Mouse (Mus musculus) limb, embryonic 14.5 days (tissue): Measurements from ENCODE around the gene Abca2. TPM values are rescaled to one million over a fixed set of nuclear protein-coding genes. Genes with fewer than 3 reads are reported as not detected.

ENCODE experiments used
- ATAC-seq: fragments of 200-750 bp; cut with Nextera tagmentation; 2 replicates; pipeline ENCODE4 v1.8.0; 2017; ENCODE audit warnings: low read depth, moderate number of reproducible peaks, moderate TSS enrichment; ENCODE audit not compliant: low FRiP score
- DNase-seq: peaks from one replicate; pipeline ENCODE4 v3.0.0-alpha.2; 2015; ENCODE audit warnings: low spot score
- H3K27ac ChIP-seq: fragments of 300-500 bp; sonication (generic); replicated peaks from 2 replicates; pipeline ENCODE4 v1.5.1; 2014; ENCODE audit warnings: low read depth, mild to moderate bottlenecking, low read length, moderate library complexity, mixed read lengths
- H3K27me3 ChIP-seq: fragments of 300-500 bp; sonication (generic); 2 replicates; pipeline ENCODE4 v1.6.1; 2014; ENCODE audit warnings: low read length, mixed read lengths; ENCODE audit not compliant: control insufficient read depth, insufficient read depth
- H3K36me3 ChIP-seq: fragments of 300-500 bp; sonication (generic); 2 replicates; pipeline ENCODE4 v1.6.1; 2014; ENCODE audit warnings: mild to moderate bottlenecking, low read length, moderate library complexity, mixed read lengths; ENCODE audit not compliant: control insufficient read depth, insufficient read depth
- H3K4me1 ChIP-seq: fragments of 300-500 bp; sonication (generic); 2 replicates; pipeline ENCODE4 v1.6.1; 2014; ENCODE audit warnings: antibody characterized with exemption, low read length, mixed read lengths; ENCODE audit not compliant: control insufficient read depth, insufficient read depth
- H3K4me2 ChIP-seq: fragments of 300-500 bp; sonication (generic); replicated peaks from 2 replicates; pipeline ENCODE4 v1.6.1; 2014; ENCODE audit warnings: low read depth, mild to moderate bottlenecking, low read length, moderate library complexity; ENCODE audit not compliant: severe bottlenecking
- H3K4me3 ChIP-seq: fragments of 300-500 bp; sonication (generic); replicated peaks from 2 replicates; pipeline ENCODE4 v1.5.1; 2014; ENCODE audit warnings: low read length
- H3K9ac ChIP-seq: fragments of 300-500 bp; sonication (generic); 2 replicates; pipeline ENCODE4 v1.6.1; 2014; ENCODE audit warnings: mild to moderate bottlenecking, low read depth, low read length, moderate library complexity; ENCODE audit not compliant: severe bottlenecking
- H3K9me3 ChIP-seq: fragments of 300-500 bp; sonication (generic); 2 replicates; pipeline ENCODE4 v1.6.1; 2016; ENCODE audit warnings: low read length; ENCODE audit not compliant: control insufficient read depth
- POLR2A ChIP-seq: fragments of 200-500 bp; IDR thresholded peaks from 2 replicates; pipeline ENCODE4 v1.8.0; 2012; ENCODE audit warnings: inconsistent platforms, mild to moderate bottlenecking, moderate library complexity, borderline replicate concordance; ENCODE audit not compliant: insufficient read depth, insufficient read length; ENCODE audit errors: extremely low read depth
- WGBS: fragments of 180-500 bp; shearing (Covaris S2); extraction: QIAGEN DNeasy Blood & Tissue Kit; methylation state at CpG from one replicate; pipeline ENCODE4 v1.1.7; 2014; 5-methylcytosine and 5-hydroxymethylcytosine counted together
- polyA plus RNA-seq, 2 experiments: library from polyadenylated mRNA; depleted of rRNA in 1 of 2; stranded (reverse) in 1 of 2; unstranded in 1 of 2; fragments of >200 nt; fragmentation: Nextera tagmentation in 1 of 2; extraction: Ambion mirVana in 1 of 2; gene quantifications; 2 replicates each; pipeline versions ENCODE4 v1.2.1 to v1.2.3; 2012 to 2014

Abca2 gene
- polyA plus RNA-seq, 2 experiments: 5.9 to 15.3 TPM

- H3K9me3 ChIP-seq: no peaks in the 10 kb centered on the region
- DNase-seq (no peak), ATAC-seq (no peak)
- H3K27ac ChIP-seq: no peak within 1 kb of the TSS
- H3K9ac ChIP-seq: no peak within 1 kb of the TSS
- peak within 1 kb of the TSS; percentile 31 for H3K4me3 ChIP-seq
- H3K4me1 ChIP-seq: 0 out of 2 replicates have a peak, but pooled peaks cover 7% of the 10 kb centered on the region
- no peak for TF ChIP-seq POLR2A
- 1% methylated on average over 57 of the region's 57 CpGs for WGBS
- peak within 1 kb of the TSS; percentile 46 for H3K4me2 ChIP-seq
- H3K27me3 ChIP-seq: peaks cover 55% of the 10 kb centered on the region
- no peaks in the 10 kb centered on the region for H3K36me3 ChIP-seq
These were observed 32.5 kb upstream of the Abca2 start, which contains the start of gene Entpd2 for GRCm38 (mm10) chr2:25395721-25396596. Gene Entpd2 (plus strand): TSS chr2:25395874.

GRCm38 (mm10) chr2:25396597-25396983, 31.9 kb upstream of the Abca2 start:
- Histone ChIP-seq H3K4me3 (no peak overlapping the region), H3K4me1 (0 out of 2 replicates have a peak, but pooled peaks cover 7% of the 10 kb centered on the region), H3K9me3 (no peaks in the 10 kb centered on the region), H3K9ac (no peak overlapping the region), H3K27me3 (peaks cover 61% of the 10 kb centered on the region), H3K4me2 (peak overlapping the region; percentile 46; the same call in 1 of the 2 replicates), H3K36me3 (no peaks in the 10 kb centered on the region), H3K27ac (no peak overlapping the region)
- WGBS: 35% methylated on average over 3 of the region's 3 CpGs
- ATAC-seq (no peak), DNase-seq (no peak)
- TF ChIP-seq POLR2A: no peak

GRCm38 (mm10) chr2:25397010-25397409, 31.5 kb upstream of the Abca2 start:
- H3K27me3 ChIP-seq: peaks cover 63% of the 10 kb centered on the region
- 33% methylated on average over 1 of the region's 1 CpGs for WGBS

GRCm38 (mm10) chr2:25398065-25398464, 30.4 kb upstream of the Abca2 start:
- H3K9ac ChIP-seq: no peak overlapping the region
- no peak overlapping the region for H3K4me3 ChIP-seq
- peaks cover 74% of the 10 kb centered on the region for H3K27me3 ChIP-seq
- ATAC-seq (no peak), DNase-seq (no peak)
- WGBS: 89% methylated on average over 7 of the region's 7 CpGs
- TF ChIP-seq POLR2A: no peak
- 0 out of 2 replicates have a peak, but pooled peaks cover 7% of the 10 kb centered on the region for H3K4me1 ChIP-seq
- no peak overlapping the region for H3K4me2 ChIP-seq
- H3K36me3 ChIP-seq: no peaks in the 10 kb centered on the region
- H3K9me3 ChIP-seq: no peaks in the 10 kb centered on the region
- H3K27ac ChIP-seq: no peak overlapping the region

More at GRCm38 (mm10) chr2:25397010-25397409, 31.5 kb upstream of the Abca2 start:
- Histone ChIP-seq H3K9ac (no peak overlapping the region), H3K4me1 (0 out of 2 replicates have a peak, but pooled peaks cover 7% of the 10 kb centered on the region), H3K36me3 (no peaks in the 10 kb centered on the region), H3K9me3 (no peaks in the 10 kb centered on the region), H3K27ac (no peak overlapping the region), H3K4me2 (no peak overlapping the region), H3K4me3 (no peak overlapping the region)
- no peak for DNase-seq
- ATAC-seq: no peak
- no peak for TF ChIP-seq POLR2A

GRCm38 (mm10) chr2:25399051-25399450, 29.5 kb upstream of the Abca2 start, which contains the start of gene Npdc1:
Gene Npdc1 (plus strand): TSS chr2:25399351.
- H3K27me3 ChIP-seq: peaks cover 83% of the 10 kb centered on the region
- DNase-seq (no peak), ATAC-seq (no peak)
- no peak within 1 kb of the TSS for H3K9ac ChIP-seq
- H3K27ac ChIP-seq: no peak within 1 kb of the TSS
- H3K36me3 ChIP-seq: no peaks in the 10 kb centered on the region
- no peaks in the 10 kb centered on the region for H3K9me3 ChIP-seq
- TF ChIP-seq POLR2A: no peak
- 59% methylated on average over 8 of the region's 8 CpGs for WGBS
- H3K4me1 ChIP-seq: 0 out of 2 replicates have a peak, but pooled peaks cover 7% of the 10 kb centered on the region
- no peak within 1 kb of the TSS for H3K4me3 ChIP-seq
- no peak within 1 kb of the TSS for H3K4me2 ChIP-seq
